Mouse (Mus musculus) mammary gland, adult 2 months (tissue): ENCODE measurements around the gene BC100530. TPM values are rescaled to one million over a fixed set of nuclear protein-coding genes. Genes with fewer than 3 reads are reported as not detected.

Source experiments
- polyA plus RNA-seq: library from polyadenylated mRNA; depleted of rRNA; stranded (reverse); fragments of >200 nt; gene quantifications from 2 replicates; pipeline ENCODE4 v1.2.3, GENCODE M21; 2012; ENCODE audit warnings: low replicate concordance; rRNA removed

The BC100530 gene
- not detected in 2 replicates for polyA plus RNA-seq

GRCm38 (mm10) chr16:36367648-36368047 lies at the start of gene BC100530:
Gene BC100530 (minus strand): TSS chr16:36367748.

GRCm38 (mm10) chr16:36408357-36408756 lies 40.8 kb upstream of the BC100530 start, which contains the start of gene Stfa2:
Gene Stfa2 (minus strand): TSS chr16:36408457.

GRCm38 (mm10) chr16:36334232-36334631 lies 33.3 kb downstream of the BC100530 start, which contains the start of gene BC117090:
Gene BC117090 (minus strand): TSS chr16:36334332.

Other genes with a start within 250 kb of the BC100530 start
- 0.11 TPM in 1 of 2 replicates, not detected in the other for gene Csta1, start 236.5 kb downstream of the BC100530 start, polyA plus RNA-seq
- not detected in 2 replicates for gene Stfa2l1, start 210.9 kb downstream of the BC100530 start, polyA plus RNA-seq
- gene Gm5483, start 183.5 kb downstream of the BC100530 start, polyA plus RNA-seq: not detected in 2 replicates
- not detected in 2 replicates for gene Gm5416, start 157.3 kb downstream of the BC100530 start, polyA plus RNA-seq
- not detected in 2 replicates for gene 2010005H15Rik, start 146.3 kb downstream of the BC100530 start, polyA plus RNA-seq
- not detected in 2 replicates for gene Stfa1, start 90.8 kb downstream of the BC100530 start, polyA plus RNA-seq
- gene BC117090, start 33.4 kb downstream of the BC100530 start, polyA plus RNA-seq: not detected in 2 replicates
- not detected in 2 replicates for gene Stfa2, start 40.7 kb upstream of the BC100530 start, polyA plus RNA-seq
- not detected in 2 replicates for gene Stfa3, start 87.6 kb upstream of the BC100530 start, polyA plus RNA-seq
- gene Casr, start 194.4 kb upstream of the BC100530 start, polyA plus RNA-seq: 3.2 TPM in 1 of 2 replicates, not detected in the other